Mouse (Mus musculus): ENCODE results near the gene Oard1.

Oard1 gene

GRCm38 (mm10) chr17:48432158-48432980, 22.6 kb downstream of the Oard1 start, which contains the start of gene Apobec2:
Apobec2 (minus strand) TSS chr17:48432930.
- in situ Hi-C loops (cut with MboI; ENCODE audit: unreplicated experiment in 2 of 2), result no loop called here

- in situ Hi-C loops (cut with MboI; ENCODE audit: unreplicated experiment in 2 of 2), result no loop called here
These were observed 23.3 kb downstream of the Oard1 start for GRCm38 (mm10) chr17:48433006-48433655.

GRCm38 (mm10) chr17:48433689-48434330, 24.0 kb downstream of the Oard1 start:
- in situ Hi-C loops (cut with MboI; ENCODE audit: unreplicated experiment in 2 of 2), result no loop called here

- in situ Hi-C loops (cut with MboI; ENCODE audit: unreplicated experiment in 2 of 2), result no loop called here
These were observed 24.7 kb downstream of the Oard1 start for GRCm38 (mm10) chr17:48434479-48434878.

- in situ Hi-C loops (cut with MboI; ENCODE audit: unreplicated experiment in 2 of 2), result no loop called here
These were observed 26.7 kb downstream of the Oard1 start for GRCm38 (mm10) chr17:48436487-48436886.

GRCm38 (mm10) chr17:48437421-48437911, 27.7 kb downstream of the Oard1 start:
- in situ Hi-C loops (cut with MboI; ENCODE audit: unreplicated experiment in 2 of 2), result no loop called here

- in situ Hi-C loops (cut with MboI; ENCODE audit: unreplicated experiment in 2 of 2), result no loop called here
These were observed 33.1 kb downstream of the Oard1 start for GRCm38 (mm10) chr17:48442745-48443457.

- in situ Hi-C loops (cut with MboI; ENCODE audit: unreplicated experiment in 2 of 2), result no loop called here
These were observed 33.8 kb downstream of the Oard1 start for GRCm38 (mm10) chr17:48443542-48444145.

- in situ Hi-C loops (cut with MboI; ENCODE audit: unreplicated experiment in 2 of 2), result no loop called here
These were observed 37.9 kb downstream of the Oard1 start for GRCm38 (mm10) chr17:48447675-48448074.

- in situ Hi-C loops (cut with MboI; ENCODE audit: unreplicated experiment in 2 of 2), result no loop called here
These were observed 41.0 kb downstream of the Oard1 start for GRCm38 (mm10) chr17:48450666-48451352.

GRCm38 (mm10) chr17:48451353-48451675, 41.5 kb downstream of the Oard1 start, which contains the start of gene Tspo2:
Tspo2 (minus strand) TSS chr17:48451522.
- in situ Hi-C loops (cut with MboI; ENCODE audit: unreplicated experiment in 2 of 2), result no loop called here

- in situ Hi-C loops (cut with MboI; ENCODE audit: unreplicated experiment in 2 of 2), result no loop called here
These were observed 42.1 kb downstream of the Oard1 start for GRCm38 (mm10) chr17:48451753-48452444.

GRCm38 (mm10) chr17:48453489-48453888, 43.7 kb downstream of the Oard1 start:
- in situ Hi-C loops (cut with MboI; ENCODE audit: unreplicated experiment in 2 of 2), result no loop called here

- in situ Hi-C loops (cut with MboI; ENCODE audit: unreplicated experiment in 2 of 2), result no loop called here
These were observed 44.4 kb downstream of the Oard1 start for GRCm38 (mm10) chr17:48454190-48454589.

GRCm38 (mm10) chr17:48454688-48455087, 44.9 kb downstream of the Oard1 start, which contains the start of gene Unc5cl:
Unc5cl (plus strand) TSS chr17:48454901.
- in situ Hi-C loops (cut with MboI; ENCODE audit: unreplicated experiment in 2 of 2), result no loop called here

GRCm38 (mm10) chr17:48455955-48456354, 46.1 kb downstream of the Oard1 start:
- in situ Hi-C loops (cut with MboI; ENCODE audit: unreplicated experiment in 2 of 2), result no loop called here

GRCm38 (mm10) chr17:48457971-48458653, 48.3 kb downstream of the Oard1 start:
- in situ Hi-C loops (cut with MboI; ENCODE audit: unreplicated experiment in 2 of 2), result no loop called here

- in situ Hi-C loops (cut with MboI; ENCODE audit: unreplicated experiment in 2 of 2), result no loop called here
These were observed 52.3 kb downstream of the Oard1 start for GRCm38 (mm10) chr17:48462096-48462495.

Measured in v-Abl transformed pro-B cells (cell line).